Mouse (Mus musculus) adrenal gland, adult (tissue): Measurements from ENCODE around the gene Spag5.
"Not testable (repeated sequence)": the region's sequence is repeated elsewhere in the genome, so short reads cannot be mapped to it uniquely, and the experiment has no call there.

Source experiments
- DNase-seq, 2 experiments: peaks; one replicate each; pipeline ENCODE4 v3.0.0; 2022 to 2023; ENCODE audit warnings: low spot score in 1 of 2; ENCODE audit not compliant: inconsistent age in 2 of 2

The Spag5 gene

DNA sequence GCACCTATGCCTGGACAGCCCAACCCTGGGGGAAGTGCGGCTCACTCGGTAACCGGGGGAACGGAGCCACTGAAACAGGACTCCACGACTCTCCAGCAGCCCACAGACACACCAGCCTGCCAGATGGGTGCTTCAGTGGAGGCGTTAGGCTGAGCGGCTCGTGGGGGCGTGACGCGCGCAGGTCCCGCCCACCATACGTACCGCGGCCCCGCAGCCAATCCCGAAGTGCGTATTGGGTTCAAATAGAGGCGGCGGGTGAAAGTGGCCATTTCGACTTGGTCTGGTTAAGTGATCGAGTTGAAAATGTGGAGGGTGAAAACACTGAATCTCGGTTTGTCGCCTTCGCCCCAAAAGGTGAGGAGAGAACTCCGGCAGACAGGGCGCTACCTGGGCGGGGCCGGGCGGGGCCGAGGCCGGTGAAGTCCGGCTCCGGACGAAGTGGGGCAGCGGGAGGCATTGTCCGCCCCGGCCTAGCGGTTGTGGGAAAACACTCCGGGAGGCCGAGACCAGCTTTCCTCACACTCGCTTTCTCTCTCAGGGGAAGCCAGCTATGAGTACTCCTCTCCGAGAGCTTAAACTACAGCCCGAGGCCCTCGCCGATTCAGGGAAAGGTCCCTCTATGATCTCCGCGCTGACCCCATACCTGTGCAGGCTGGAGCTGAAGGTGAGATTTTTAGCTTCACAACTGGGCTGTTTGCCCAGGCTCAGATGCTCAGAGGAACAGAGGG, at the start of gene Spag5:
Gene Spag5 (plus strand): TSS at position 173 of the 728 bp plus-strand sequence.
- DNase-seq: peak; percentile 92 to 97

GRCm38 (mm10) chr11:78256618-78257017, 44.7 kb upstream of the Spag5 start:
- DNase-seq: no peak

GRCm38 (mm10) chr11:78260489-78261258, 40.7 kb upstream of the Spag5 start:
- DNase-seq: peak in 1 of 2 experiments; percentile 68

DNA sequence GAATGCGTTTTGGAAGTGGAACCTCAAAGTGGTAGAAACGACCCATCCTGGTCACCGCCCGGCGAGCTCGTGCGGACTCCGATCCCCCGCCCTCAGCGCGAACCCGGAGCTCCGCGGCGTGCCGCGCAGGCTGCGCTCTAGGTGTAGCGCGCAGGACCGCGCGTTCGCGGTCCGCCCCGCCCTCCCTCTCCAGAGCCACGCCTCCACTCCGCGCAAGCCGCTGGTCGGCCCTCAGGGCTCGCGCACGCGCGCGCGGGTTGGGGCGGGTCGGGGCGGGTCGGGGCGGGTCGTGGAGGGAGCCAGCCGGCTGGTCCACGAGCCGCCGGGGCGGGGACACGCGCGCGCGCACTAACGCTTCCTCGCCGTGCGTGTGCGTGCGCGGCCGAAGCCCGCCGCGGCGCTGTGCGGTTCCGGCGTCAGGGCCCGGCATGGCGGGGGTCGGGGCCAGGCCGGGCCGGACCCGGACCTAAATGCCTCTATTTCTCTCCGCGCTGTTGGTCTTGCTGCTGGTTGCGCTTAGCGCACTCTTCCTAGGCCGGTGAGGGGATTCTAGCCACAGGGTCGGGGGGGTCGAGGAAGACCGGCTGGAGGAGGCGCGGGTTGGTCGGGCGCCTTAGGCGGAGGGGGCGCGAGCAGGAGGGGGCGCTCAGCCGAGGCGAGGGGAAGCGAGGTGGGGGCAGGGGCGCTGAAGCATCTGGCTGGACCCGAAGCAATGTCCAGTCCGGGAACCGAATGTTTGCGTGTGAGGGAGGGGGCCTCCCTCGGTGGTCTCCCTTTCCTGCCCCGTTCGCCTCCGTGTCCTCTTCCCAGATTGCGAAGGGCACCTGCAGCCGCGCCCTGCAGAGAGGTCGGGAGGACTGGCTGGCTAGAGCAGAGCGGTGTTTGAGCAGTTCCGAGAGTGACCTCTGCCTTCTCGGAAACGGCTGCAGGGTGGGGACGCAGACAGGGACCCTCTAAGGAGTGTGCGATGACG, 39.7 kb upstream of the Spag5 start, which contains the start of gene 2610507B11Rik:
Gene 2610507B11Rik (plus strand): TSS at position 373 of the 973 bp plus-strand sequence.
- DNase-seq: peak; percentile 95 to 97

DNA sequence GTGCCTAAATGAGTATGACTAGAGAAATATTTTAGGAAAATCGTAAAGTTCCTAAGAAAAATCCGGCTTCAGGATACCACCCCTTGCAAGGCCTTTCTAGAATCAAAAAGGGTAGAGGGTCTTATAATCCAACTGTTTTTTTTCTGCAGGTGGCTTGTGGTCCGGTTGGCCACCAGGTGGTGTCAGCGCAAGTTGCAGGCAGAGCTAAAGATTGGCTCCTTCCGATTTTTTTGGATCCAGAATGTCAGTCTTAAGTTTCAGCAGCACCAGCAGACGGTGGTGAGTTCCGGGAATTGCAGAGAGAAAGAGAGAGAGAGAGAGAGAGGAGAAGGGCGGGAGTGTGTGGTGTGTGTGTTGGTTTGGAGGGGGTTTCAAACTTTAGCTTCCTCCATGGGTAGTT, 38.8 kb upstream of the Spag5 start:
- DNase-seq: peak; percentile 50 to 82

GRCm38 (mm10) chr11:78265571-78265970, 35.8 kb upstream of the Spag5 start:
- no peak for DNase-seq

DNA sequence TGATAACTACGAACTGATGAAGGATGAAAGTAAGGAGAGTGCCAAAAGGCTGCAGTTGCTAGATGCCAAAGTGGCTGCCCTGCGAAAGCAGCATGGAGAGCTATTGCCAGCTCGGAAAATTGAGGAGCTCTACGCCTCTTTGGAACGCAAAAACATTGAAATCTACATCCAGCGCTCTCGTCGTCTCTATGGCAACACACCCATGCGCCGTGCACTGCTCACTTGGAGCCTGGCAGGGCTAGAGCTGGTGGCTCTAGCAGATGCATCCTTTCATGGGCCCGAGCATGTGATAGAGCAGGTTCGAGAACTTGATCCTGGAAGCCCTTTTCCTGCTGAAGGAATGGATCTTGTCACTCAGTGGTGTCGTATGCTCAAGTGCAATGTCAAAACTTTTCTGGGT, 29.3 kb upstream of the Spag5 start:
- no peak for DNase-seq

GRCm38 (mm10) chr11:78275596-78275995, 25.7 kb upstream of the Spag5 start:
- DNase-seq: no peak

DNA sequence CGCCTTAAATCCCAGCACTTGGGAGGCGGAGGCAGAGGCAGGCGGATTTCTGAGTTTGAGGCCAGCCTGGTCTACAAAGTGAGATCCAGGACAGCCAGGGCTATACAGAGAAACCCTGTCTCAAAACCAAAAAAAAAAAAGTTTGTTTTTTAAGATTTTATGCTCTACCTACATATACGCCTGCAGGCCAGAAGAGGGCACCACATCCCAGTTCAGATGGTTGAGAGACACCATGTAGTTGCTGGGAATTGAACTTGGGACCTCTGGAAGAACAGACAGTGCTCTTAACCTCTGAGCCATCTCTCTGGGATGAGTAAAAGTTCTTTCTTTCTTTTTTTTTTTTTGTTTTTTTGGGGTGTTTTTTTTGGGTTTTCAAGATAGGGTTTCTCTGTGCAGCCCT, 25.2 kb upstream of the Spag5 start:
- not testable (repeated sequence) for DNase-seq

DNA sequence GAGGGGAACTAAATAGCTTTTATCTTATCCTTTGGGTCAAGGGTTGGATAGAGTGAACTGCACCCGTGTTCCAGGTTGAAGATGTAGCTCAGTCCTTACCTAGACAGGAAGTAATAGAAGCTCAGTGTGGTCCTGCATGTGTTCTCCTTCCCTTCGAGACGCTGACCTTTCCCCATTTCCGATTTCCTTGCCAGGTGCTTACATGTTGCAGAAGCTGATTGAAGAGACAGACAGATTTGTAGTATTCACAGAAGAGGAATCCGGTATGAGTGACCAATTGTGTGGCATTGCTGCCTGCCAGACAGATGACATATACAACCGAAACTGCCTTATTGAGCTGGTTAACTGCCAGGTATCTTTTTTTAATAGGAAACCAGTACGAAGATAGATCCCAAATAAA, 22.5 kb upstream of the Spag5 start:
- DNase-seq: no peak

DNA sequence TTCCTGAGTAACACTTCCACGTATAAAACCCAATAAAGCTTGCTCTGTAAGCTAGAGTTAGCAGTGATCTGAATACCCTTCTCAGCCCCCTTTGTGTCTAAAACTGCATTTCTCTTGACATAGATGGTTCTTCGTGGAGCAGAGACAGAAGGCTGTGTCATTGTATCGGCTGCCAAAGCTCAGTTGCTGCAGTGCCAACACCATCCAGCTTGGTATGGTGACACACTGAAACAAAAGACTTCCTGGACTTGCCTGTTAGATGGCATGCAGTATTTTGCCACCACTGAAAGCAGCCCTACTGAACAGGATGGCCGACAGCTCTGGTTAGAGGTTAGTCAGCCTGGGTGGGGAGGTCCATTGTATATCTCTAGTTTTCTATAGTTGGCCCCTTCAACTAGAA, 21.7 kb upstream of the Spag5 start:
- DNase-seq: no peak

- no peak for DNase-seq
Measured at GRCm38 (mm10) chr11:78289146-78289763, 12.1 kb upstream of the Spag5 start.

GRCm38 (mm10) chr11:78290654-78291053, 10.7 kb upstream of the Spag5 start, which contains the start of gene BC030499:
Gene BC030499, plus strand, starts transcription at chr11:78290841.
- no peak for DNase-seq

DNA sequence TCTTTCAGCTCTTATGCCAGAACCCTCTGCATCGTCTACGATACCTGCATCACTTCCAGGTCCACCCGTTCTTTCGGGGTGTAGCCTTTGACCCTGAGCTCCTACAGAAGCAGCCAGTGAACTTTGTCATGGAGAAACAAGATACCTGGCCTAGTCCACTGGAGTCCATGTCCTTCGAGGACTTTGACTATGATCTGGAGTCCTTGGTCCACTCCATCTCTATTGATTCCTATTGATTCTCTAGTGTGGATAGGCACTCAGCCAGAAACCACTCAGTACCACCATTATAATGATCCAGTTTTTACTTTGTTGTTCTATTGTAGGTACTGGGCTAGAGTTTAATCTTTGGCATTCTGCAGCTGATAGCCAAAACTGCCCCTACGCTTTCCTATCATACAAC, 6.7 kb upstream of the Spag5 start:
- no peak for DNase-seq

DNA sequence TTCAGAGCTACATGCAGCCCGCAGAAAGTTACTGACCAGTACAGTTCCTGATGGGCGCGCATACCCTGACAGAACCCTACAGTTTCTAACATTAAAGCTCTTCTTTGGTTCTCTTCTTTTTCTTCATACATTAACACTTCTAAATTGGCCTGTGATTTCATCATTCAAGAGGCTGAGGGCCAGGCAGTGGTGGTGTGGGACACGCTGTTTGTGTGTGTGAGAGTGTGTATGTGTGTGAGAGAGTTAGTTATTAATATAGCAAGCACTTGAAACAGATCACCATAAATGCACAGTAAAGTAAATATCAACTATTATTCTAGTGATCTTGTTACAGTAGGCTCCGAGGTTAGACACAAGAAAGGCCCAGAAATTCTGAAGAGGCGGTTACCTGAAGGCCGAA, 412 bp upstream of the Spag5 start:
- no peak for DNase-seq

DNA sequence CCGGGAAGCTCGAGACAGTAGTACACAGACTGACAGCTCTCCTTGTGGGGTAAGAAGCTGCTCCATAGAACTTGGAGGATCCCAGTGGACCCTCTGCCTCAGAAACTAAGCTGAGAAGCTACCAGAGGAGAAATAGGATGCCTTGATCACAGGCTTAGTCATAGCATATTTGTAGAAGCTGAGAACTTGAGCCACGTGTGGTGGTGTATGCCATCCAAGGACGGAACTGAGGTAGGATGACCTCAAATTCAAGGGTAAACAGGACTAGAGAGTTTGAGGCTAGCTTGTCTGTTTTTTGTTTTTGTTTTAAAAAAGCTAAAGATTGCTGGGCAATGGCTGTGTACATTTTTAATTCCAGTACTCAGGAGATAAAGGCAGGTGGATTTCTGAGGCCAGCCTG, 3.9 kb downstream of the Spag5 start:
- DNase-seq: peak; percentile 44 to 78

DNA sequence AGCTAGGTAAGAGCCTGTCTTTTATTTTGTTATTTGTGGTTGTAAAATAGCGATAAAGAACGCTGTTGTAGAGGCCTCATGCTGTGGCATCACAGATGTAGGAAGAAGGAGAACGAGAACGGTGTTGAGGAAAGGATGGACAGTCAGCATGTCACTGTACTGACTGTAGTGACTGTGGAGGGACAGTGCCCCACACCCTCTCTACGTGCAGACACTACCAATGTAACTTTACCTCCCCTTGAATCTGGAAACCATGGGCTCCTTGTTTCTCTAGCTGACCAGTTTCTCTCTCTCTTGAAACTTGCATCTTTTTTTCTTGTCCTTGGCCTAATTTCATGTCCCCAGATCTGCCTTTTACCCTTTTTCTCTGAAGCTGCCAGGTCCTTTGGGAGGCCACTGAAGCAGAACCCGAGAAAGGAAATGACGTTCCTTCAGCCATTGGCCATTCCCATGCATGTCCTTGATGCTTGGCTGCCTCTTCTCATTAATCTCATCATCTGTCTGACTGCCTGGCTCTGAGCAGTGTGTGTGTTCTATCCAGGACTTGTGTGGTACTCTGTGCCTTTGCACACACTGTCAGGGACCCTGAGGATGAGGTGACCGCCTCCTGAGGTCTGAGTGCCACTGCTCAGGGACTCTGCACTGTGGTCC, 9.7 kb downstream of the Spag5 start:
- DNase-seq: peak; percentile 70 to 82

DNA sequence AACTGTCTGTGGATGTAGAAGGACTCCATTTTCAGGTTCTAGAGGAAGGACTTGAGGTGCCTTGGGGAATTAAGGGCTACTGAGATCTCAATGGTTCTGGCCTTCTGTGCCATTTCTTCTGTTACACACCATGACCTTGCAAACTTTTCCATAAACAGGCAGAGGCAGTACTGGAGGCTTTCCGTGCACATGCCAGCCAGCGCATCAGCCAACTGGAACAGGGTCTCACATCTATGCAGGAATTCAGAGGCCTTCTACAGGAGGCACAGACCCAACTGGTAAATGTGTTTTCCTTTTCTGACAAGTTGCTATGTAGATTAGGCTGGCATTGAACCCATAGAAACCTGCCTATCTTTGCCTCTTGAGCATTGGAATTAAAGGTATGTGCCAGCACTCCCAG, 12.3 kb downstream of the Spag5 start:
- DNase-seq: peak; percentile 50 to 78

- no peak for DNase-seq
Measured at GRCm38 (mm10) chr11:78318411-78318810, 17.1 kb downstream of the Spag5 start.
